Mouse (Mus musculus) urinary bladder, postnatal 36 days (tissue): Measurements from ENCODE around the gene Ccdc175.

Source experiments
- DNase-seq, 2 experiments: peaks; one replicate each; pipeline ENCODE4 v3.0.0; 2022; ENCODE audit warnings: low spot score in 2 of 2, mixed read lengths in 1 of 2

The Ccdc175 gene

DNA sequence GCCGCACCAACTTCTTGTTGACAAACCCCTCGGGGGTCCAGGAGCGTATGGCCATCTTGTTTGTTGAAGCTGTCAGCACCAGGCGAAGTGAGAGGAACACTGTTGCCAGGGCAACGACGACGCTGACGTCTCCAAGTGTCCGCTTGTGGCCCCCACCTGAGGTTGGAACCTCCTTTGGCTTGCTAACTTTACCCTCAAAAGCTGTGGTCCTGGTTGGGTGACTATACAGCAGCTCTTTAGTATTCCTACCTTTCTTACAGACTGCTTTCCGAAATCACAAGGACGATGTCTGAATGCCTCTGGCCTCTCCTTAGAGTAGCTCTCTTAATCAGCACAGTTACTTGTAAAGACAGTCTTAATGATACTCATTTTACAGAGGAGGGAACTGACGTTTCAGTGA, at the start of gene Ccdc175:
Gene Ccdc175, minus strand, starts transcription at position 101 of the 400 bp plus-strand sequence.
- DNase-seq, result no peak

- DNase-seq, result no peak
These were observed 49.3 kb upstream of the Ccdc175 start for GRCm38 (mm10) chr12:72234151-72234550.

GRCm38 (mm10) chr12:72232826-72233790, 48.3 kb upstream of the Ccdc175 start:
- DNase-seq, result no peak

GRCm38 (mm10) chr12:72232176-72232575, 47.3 kb upstream of the Ccdc175 start:
- DNase-seq, result no peak

DNA sequence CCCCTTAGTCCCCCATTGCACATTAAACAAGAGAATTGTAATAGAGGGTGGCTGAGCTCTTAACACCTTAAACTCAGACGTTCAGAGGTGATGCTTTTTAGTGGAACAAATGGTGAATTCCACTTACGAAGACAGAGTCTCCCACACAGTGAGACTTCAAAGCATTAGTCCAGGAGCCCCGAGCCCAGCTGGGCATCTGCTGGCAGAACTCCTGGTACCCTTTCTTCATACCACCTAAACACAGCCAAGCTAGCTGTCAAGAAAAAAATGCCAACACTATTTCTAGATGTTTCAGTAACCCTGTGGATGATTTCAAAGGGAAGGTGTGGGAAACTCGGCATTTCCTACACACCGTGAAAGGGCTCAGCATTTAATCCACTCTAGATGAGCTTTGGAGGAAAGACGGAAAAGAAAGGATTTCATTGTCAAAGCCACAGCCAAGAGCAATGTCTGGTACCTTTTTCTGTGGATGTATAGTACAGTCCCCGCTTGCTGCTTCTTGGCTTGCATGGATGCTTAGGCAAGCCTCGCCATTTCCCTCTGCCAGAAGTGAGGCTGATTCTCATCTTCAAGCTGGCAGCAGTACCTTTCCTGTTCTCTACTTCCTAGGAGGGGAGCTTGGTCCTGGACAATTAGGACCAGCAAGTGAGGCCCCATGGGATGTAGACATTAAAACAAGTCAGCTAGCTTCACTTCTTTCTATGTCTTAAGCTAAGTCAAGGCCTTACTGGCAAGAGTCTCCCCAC, 44.8 kb upstream of the Ccdc175 start:
- DNase-seq, result no peak

- no peak for DNase-seq
These were observed 42.9 kb upstream of the Ccdc175 start for GRCm38 (mm10) chr12:72227731-72228130.

GRCm38 (mm10) chr12:72225371-72225770, 40.5 kb upstream of the Ccdc175 start:
- DNase-seq, result no peak

- no peak for DNase-seq
These were observed 38.8 kb upstream of the Ccdc175 start for GRCm38 (mm10) chr12:72223557-72224102.

- DNase-seq, result no peak
These were observed 28.7 kb upstream of the Ccdc175 start for GRCm38 (mm10) chr12:72213554-72213953.

- DNase-seq, result no peak
These were observed 16.0 kb upstream of the Ccdc175 start for GRCm38 (mm10) chr12:72200828-72201227.

DNA sequence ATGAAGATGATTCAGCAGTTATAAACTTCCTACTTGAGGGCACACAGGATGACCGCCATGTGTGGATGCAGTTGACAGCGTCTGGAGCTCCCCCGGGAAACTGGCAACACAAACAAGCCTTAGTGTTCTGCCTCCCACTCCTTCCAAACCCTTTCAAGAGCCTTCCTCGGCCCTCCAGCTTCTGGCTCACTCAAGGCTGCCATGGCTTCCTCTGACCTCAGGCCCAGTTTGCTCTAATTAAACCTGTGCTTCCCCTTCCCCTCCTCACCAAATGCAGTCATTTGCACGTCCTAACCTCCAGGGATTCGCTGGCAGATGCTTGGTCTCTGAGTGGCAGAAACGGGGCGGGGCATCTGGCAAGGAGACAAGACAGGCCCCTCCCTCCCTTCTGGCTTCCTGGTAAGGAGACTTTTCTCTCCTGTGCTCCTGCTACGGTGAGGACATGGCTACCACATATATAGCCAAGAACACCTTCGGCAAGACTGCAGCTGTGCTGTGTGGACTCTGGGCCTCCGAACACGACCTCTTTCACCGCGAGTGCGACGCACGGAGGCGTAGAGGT, 13.2 kb upstream of the Ccdc175 start:
- peak in 1 of 2 experiments; percentile 11 for DNase-seq

GRCm38 (mm10) chr12:72197434-72197833, 12.6 kb upstream of the Ccdc175 start:
- DNase-seq, result no peak

DNA sequence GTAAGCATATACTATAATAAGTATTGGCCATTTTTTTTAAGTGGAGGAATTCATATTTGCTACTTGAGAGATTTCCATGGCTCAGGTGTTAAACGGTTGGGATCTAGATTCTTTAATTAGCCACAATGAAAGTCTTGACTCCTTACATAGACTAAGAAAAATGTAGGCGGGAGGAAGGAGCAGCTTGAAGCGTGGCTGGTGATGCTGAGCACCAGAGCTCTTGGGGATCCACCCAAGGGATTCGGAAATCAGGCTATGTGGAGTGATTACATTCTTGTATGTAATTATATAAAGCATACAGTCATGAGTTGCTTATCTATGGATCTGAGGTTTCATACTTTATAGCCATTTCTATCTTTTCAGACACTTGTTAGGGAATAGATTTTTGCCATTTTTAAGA, 5.3 kb downstream of the Ccdc175 start:
- DNase-seq, result no peak

DNA sequence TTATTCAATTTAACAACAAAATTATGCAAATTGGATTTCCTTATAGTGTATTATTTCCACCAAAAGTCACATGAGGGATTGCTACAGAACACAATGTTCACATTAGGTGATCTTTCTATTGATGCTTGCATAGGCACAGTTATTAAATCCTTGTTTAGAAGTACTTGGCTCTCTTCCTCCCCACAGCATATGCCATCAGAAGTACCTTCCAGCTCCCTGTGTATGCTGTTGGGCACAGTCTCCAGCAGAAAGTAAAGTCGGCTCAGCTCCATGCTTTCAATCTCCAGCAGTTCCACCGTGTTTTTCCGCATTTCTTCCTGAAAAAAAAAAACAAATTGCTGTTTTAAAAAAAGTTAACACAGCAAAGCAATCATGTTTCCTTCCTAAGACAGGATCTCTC, 6.5 kb downstream of the Ccdc175 start:
- no peak for DNase-seq

GRCm38 (mm10) chr12:72158421-72158820, 26.4 kb downstream of the Ccdc175 start:
- no peak for DNase-seq

DNA sequence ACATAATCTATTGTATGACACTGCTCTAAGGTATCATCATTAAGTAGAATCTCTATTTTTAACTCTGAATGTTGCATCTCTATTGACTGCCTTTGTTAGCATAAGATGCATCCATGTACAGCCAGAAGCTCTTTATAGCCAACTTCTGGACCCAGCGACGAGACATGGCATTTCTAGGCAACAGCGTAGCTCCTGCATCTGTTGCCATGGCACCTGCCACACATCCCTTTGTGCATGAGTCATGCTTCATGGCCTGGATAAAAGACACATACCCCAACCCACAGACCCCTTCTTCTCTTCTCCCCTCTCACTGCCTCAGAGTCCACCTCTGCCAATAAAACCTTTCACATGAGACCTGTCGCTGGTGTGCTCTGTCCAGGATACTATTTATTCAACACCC, 34.0 kb downstream of the Ccdc175 start:
- no peak for DNase-seq

DNA sequence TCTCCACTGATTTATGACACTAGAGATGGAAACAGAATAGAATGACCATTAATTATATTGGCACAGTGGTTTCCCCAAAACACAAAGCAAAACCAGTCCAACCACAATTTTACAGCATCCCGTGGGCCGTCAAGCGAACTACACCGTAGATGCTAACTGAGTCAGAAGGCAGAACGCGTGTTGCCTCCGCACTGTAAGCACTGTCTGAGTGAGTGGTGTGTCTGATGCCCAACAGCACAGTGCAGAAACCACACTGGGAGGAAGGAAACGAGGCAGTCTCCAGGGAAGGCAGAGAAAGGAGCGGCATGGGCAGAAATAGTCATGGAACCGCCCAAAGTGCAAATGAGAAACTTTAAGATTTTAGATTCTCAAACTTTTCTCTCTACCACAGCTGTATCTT, 55.6 kb downstream of the Ccdc175 start:
- no peak for DNase-seq

DNA sequence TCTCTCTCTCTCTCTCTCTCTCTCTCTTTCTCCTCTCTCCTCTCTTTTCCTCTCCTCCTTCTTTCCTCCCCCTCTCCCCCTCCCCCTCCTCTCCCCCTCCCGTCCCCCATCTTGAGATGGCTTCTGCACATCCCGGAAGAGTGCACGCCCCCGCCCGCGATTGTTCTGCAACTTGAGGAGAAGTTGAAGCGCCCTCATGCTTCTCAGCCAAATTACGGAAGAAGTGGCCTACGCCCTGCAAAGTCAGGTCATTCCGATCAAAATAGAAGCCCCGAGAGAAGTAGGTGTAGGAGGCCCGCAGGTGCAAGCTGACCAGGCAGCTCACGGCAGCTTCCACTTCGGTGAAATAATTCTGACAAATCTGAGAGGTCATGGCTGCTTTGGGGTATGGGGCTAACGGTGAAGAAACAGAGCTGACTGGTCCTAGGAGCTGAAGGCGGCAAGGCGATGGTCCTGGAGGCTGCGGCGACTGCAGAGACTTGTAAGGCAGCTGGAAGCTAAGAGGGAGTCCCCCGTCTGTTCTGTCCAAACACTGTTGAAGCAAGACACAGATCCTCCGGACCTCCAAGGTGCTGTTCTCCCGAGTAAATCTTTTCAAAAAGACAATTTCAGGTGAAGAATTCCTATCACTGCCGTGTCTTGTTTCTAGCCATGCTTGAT, 69.0 kb downstream of the Ccdc175 start:
- DNase-seq, result no peak

DNA sequence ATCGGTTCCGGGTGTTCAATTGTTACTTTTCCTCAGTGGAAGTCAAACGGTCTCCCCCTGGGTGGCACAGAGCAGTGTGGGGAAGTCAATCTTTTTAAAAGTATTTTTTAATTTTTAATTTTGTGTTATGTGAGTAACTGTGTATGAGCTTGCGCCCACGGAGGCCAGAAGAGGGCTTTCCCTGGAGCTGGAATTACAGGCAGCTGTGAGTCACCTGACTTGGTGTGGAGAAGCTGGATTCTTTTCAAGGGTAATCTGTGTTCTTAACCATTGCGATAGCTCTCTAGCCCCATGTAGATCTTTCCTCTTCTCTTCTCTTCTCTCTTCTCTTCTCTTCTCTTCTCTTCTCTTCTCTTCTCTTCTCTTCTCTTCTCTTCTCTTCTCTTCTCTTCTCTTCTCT, 69.7 kb downstream of the Ccdc175 start:
- DNase-seq, result no peak

- peak in 1 of 2 experiments; percentile 64 for DNase-seq
These were observed 80.1 kb downstream of the Ccdc175 start for GRCm38 (mm10) chr12:72104525-72105281.

- DNase-seq, result no peak
These were observed 80.8 kb downstream of the Ccdc175 start for GRCm38 (mm10) chr12:72104027-72104426.
